Mouse (Mus musculus): Measurements from ENCODE around the gene Rtbdn. TPM values are rescaled to one million over a fixed set of nuclear protein-coding genes. Genes with fewer than 3 reads are reported as not detected.

Rtbdn gene
- total RNA-seq, 1 experiment from 2014 or later: not detected

GRCm38 (mm10) chr8:84980622-84981358 lies 34.0 kb downstream of the Rtbdn start:
- DNase-seq: peak; percentile 88

- DNase-seq: no peak
Measured at GRCm38 (mm10) chr8:84981644-84982498, 35.1 kb downstream of the Rtbdn start.

DNA sequence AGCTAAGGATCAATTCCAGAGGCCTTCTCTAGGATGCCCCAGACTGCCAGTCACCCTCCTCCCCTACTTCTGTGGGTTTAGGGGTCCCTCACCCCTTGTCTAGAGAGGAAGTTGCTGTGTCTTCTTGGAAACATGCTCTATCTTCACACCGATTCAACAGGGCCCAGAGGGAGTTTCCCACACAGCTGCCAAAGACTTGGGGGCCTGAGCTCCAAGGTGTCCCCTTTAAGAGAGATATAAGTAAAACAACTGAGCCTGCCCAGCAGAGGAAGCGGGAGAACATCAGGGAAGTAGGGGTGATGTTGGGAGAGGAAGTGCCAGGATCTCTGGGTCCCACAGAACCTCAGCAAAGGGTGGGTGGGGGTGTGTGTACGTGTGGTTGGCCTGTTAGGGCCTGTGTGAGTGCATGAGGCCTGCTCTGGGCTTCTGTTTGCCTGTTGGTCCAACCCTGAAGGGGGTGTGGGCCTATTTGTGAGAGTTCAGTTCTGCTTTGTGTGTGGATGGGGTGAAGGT lies 35.8 kb downstream of the Rtbdn start:
- DNase-seq: no peak

GRCm38 (mm10) chr8:84984294-84985048 lies 37.7 kb downstream of the Rtbdn start:
- DNase-seq: peak; percentile 33

GRCm38 (mm10) chr8:84985049-84985683 lies 38.4 kb downstream of the Rtbdn start:
- DNase-seq: no peak

- peak; percentile 88 for DNase-seq
Measured at GRCm38 (mm10) chr8:84985684-84986378, 39.0 kb downstream of the Rtbdn start.

DNA sequence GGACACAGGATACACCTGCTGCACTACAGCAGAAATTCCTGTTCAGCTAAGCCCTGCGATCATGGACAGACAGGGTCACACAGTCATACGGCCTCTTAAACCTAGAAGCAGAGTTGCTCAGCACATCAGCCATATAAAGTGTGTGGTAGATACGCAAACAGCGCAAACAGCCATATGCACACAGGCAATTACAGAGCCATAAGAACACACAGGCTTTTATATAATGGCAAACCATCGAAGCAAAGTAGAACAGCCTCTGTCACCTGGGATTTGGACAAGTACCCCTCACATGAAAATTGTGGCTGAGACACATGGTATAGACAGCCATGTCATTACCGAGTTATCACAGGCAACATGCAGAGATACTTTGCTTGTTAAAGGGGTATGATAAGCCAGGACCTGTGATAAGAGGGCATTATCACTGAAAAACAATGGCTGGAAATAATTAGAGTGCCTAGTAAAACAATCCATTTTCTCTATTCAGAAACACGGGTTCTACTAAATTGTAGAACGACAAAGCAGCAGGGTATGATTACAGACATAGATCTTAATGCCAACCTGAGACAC lies 39.7 kb downstream of the Rtbdn start:
- no peak for DNase-seq

GRCm38 (mm10) chr8:84987388-84987787 lies 40.6 kb downstream of the Rtbdn start:
- DNase-seq: no peak

DNA sequence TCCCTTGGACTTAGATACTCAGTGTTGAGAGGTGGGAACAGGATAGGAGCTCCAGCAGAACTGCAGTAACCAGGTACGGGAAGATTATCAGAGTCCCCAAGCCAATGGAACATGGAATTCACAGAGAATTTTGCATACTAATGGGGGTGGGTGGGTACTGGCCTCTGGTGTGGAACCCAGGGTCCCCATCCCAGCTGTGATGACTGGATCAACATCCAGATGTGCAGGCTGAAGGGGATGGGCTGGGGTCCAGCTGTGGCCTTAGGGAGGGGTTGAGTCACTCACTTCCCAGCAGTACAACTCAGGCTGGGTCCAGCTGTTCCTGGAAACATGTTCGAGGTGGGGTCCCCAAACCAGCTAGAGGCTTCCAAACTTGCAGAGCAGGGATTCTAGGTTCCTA lies 41.1 kb downstream of the Rtbdn start:
- DNase-seq: no peak

DNA sequence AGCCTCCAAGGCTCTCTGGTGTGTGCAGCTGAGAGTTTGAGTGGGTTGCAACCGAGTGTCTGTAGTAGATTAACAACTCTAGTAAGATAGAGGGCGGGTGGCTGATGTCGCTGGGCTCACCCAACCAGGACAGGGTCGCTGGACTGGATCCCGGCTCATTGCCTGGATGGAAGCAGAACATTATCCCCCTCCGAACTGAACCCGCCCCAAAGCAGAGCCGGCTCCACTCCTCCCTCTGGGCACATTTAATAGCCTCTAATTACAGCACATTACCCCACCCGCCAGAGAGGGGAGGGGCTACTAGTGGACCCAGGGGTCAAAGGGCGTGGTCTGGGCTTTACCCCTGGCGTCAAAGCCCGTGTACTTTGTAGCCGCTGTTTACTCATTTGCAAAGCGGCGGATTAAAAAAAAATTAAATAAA lies 42.5 kb downstream of the Rtbdn start:
- DNase-seq: peak; percentile 40

GRCm38 (mm10) chr8:84989810-84990209 lies 43.0 kb downstream of the Rtbdn start:
- peak; percentile 92 for DNase-seq

DNA sequence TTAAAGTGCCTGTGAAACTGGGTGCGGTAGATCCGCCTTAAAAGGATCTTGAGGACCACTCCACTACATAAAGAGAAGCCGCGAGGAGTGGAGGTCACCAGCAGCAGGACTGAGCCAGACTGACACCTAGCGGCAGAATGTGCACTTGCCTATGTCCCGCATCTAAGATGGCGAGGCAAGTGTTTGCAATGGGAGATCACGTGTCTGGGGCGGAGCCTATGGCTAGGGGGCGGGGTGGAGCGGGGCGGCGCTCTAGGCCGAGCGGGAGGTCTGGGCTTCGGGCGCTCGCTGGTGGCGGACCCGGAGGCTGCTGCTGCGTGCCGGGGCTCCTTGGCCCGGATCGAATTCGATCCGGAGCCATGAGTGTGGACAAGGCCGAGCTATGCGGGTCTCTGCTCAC lies 43.6 kb downstream of the Rtbdn start, which contains the start of gene Hook2:
Gene Hook2 (plus strand): TSS at position 255 of the 400 bp plus-strand sequence.
- DNase-seq: peak; percentile 93

GRCm38 (mm10) chr8:84990836-84991235 lies 44.0 kb downstream of the Rtbdn start:
- no peak for DNase-seq

DNA sequence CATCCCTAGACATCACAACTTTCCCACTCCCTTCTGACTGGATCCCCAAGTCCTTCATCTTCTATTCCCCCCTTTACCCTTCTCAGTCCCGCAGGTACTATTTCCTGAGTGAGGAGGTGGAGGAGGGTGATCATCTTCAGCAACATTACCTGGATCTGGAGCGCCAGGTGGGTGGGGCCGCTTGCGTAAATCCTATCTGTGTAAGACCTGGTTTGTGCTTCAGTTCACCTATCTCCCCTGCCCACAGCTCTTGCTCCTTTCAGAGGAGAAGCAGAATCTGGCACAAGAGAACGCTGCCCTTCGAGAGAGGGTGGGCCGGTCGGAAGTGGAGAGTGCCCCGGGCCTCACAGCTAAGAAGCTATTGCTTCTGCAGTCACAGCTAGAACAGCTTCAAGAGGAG lies 47.6 kb downstream of the Rtbdn start:
- no peak for DNase-seq

- no peak for DNase-seq
Measured at GRCm38 (mm10) chr8:84995680-84996079, 48.9 kb downstream of the Rtbdn start.

GRCm38 (mm10) chr8:84996978-84997377 lies 50.2 kb downstream of the Rtbdn start:
- no peak for DNase-seq

DNA sequence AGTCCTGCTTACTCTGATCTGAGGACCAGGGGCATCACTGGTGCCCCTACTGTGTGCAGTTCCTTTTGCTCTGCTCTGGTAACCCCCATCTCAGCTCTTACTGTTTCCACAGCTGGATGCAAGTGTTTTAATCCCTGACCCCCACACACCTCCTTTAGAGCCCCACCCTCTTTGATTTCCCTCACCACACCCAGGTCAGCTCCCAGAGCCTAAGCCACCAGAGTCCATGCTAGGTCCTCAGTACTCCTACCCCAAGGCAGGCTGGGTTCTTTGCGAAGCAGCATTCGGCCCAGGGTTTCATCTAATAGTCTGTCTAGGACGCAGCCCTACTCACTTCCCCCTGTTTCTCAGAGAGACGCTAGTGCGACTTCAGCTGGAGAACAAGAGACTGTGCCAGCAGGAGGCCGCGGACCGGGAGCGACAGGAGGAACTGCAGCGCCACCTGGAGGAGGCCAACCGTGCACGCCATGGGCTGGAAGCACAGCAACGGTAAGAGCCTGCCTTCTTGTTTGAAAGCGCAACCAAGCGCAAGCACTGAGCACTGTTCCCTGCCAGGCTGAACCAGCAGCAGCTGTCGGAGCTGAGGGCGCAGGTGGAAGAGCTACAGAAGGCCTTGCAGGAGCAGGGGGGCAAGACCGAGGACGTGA lies 51.0 kb downstream of the Rtbdn start:
- peak; percentile 93 for DNase-seq
